Mouse (Mus musculus) left cerebral cortex, adult 2 months (tissue): Measurements from ENCODE around the gene Tescl. TPM values are rescaled to one million over a fixed set of nuclear protein-coding genes. Genes with fewer than 3 reads are reported as not detected.

ENCODE experiments used
- DNase-seq, 2 experiments: peaks; one replicate each; pipeline ENCODE4 v3.0.0; 2021 to 2022; ENCODE audit warnings: low spot score in 2 of 2, mixed read lengths in 1 of 2; ENCODE audit errors: extremely low spot score in 1 of 2
- H3K27ac ChIP-seq: fragments of 200-600 bp; 2 replicates; pipeline ENCODE4 v1.8.1; 2022
- H3K4me3 ChIP-seq: fragments of 200-600 bp; 2 replicates; pipeline ENCODE4 v1.8.1; 2022
- CTCF ChIP-seq: fragments of 200-600 bp; IDR thresholded peaks from 2 replicates; pipeline ENCODE4 v1.8.1; 2022; ENCODE audit warnings: antibody characterized with exemption, mild to moderate bottlenecking, moderate library complexity
- intact Hi-C: fragments of 180-260 bp; cut with DNase I; formaldehyde crosslinking; loops from one replicate; pipeline ENCODE4 v1.15.1; 2025
- total RNA-seq, 2 experiments: library from RNA; stranded (reverse); gene quantifications; 2 replicates each; pipeline ENCODE4 v1.2.3; 2021

Tescl gene
- total RNA-seq, 2 experiments from 2014 or later = not detected

DNA sequence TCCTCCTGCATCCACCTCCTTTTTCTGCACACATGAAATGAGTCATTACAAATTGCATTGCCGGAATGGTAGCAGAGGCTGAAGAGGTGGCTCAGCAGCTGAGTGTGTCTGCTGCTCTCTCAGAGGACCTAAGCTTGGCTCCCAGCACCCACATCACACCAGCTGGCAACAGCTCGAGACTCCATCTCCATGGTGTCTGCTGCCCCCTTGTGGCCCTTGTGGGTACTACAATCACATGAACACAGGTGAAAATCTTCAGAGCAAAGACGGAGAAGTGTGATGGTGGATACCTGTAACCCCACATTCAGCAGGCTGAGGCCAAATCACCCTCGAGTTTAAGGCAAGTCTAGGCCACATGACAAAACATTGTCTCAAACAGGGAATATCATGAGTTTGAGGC, 24.2 kb upstream of the Tescl start:
- Histone ChIP-seq H3K4me3 (no peak overlapping the region), H3K27ac (no peak overlapping the region)
- peak; percentile 38 for TF ChIP-seq CTCF
- intact Hi-C loops = no loop called here
- DNase-seq = no peak

DNA sequence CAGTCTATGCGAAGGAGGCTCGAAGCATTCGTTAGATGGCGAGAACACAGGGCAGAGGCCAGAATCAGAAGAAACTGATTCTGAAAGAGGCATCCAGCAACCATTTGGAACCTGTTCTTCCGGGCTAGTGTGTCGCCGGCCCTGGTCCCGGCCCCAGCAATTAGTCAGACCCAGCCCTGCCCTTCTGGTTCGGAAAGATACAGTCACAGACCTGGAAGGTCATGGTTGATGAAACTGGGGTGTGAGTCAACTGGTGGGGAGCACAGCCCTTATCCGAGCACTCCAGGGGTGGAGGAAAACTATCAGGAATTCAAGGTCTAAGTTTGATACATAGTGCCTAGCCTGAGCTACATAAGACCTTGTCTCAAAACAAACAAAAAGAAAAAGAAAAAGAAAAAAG, 22.3 kb upstream of the Tescl start:
- DNase-seq = no peak
- Histone ChIP-seq H3K27ac (no peak overlapping the region), H3K4me3 (no peak overlapping the region)
- TF ChIP-seq CTCF = no peak
- intact Hi-C loops = no loop called here

DNA sequence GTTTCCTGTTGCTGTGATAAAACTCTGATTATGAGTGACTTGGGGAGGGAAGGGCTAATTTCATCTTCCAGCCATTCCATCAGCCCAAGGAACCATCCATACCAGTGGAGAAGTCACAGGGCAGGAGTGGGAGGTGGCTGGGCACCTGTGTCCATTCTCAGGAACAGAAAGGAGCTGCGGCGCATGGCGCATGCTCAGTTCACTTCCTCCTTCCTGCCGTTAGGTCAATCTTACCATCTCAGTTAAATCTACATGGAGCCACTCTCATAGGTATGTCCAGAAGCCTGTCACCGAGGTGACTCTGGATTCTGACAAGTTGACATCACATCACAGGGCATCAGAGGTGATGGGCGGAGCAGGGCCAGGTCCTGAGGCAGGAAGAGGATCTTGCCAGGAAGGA, 21.9 kb upstream of the Tescl start:
- intact Hi-C loops = no loop called here
- TF ChIP-seq CTCF = no peak

DNA sequence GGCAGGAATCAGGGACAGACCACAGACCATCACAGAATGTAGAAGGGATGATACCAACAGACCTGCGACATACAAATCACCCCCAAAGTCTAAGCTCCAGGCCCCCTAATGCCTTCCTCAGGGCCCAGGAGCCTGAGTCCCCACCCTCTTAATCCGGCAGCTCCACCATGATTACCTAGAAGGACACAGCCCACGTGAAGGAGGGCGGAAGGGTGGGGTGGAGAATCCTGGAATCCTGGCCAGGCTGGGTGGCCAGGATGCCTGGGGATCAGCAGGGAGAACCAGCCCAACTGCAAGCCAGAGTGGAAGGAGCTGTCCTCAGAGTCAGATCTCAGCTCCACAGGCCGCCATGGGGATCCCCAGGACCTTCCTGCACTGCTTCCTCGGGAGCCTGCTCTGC, 15.2 kb upstream of the Tescl start, which contains the start of gene Lypd5:
Lypd5 (plus strand) TSS at position 301 of the 400 bp plus-strand sequence.
- intact Hi-C loops = no loop called here
- TF ChIP-seq CTCF = no peak
- Histone ChIP-seq H3K27ac (no peak within 1 kb of the TSS), H3K4me3 (no peak within 1 kb of the TSS)
- DNase-seq = no peak

More for the DNA sequence above, 21.9 kb upstream of the Tescl start:
- DNase-seq = no peak
- Histone ChIP-seq H3K4me3 (no peak overlapping the region), H3K27ac (no peak overlapping the region)

DNA sequence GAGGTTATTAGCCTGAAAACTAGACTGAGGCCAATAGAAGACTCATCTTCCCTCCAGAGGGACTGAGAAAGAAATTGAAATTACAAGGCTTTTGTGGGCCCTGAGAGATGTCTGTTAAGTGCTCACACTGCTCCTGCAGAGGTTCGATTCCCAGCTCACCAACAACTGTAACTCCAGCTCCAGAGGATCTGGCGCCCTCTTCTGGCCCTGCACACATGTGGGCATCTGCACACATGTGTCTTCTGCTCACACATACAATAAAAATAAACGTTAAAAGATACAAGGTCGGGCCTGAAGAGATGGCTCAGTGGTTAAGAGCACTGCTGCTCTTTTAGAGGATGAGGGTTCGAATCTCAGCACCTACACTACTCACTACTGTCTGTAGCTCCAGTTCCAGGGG, 12.7 kb upstream of the Tescl start:
- Histone ChIP-seq H3K4me3 (no peak overlapping the region), H3K27ac (no peak overlapping the region)
- DNase-seq = no peak
- intact Hi-C loops = no loop called here
- TF ChIP-seq CTCF = no peak; the same call in 1 of the 2 replicates

DNA sequence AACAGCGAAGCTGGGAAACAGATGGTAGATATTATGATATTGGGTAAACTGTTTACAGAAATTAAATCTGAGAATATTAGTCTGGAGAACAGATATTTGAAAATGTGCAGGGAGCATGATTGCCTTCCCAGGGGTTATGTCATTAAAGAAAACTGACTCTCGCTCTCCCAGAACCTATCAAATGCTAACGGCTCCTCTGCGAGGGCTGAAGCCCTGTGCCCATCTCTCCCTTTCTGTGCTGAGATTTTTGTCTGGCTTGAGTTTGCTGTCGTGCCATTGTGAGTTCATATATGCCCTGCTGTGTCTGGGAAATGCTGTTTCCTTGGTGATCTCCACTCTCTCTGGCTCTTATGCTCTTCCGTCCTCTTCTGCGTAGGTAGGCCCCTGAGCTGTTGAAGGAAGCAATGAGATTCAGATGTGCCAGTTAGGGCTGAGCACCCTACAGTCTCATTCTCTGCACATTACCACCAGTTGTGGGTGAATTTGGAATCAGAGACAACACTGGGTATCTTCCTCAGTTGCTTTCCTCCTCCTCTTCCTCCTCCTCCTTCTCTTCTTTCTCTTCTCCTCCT, 10.1 kb upstream of the Tescl start:
- H3K27ac ChIP-seq = no peak overlapping the region
- intact Hi-C loops = no loop called here
- no peak for TF ChIP-seq CTCF
- no peak for DNase-seq
- no peak overlapping the region for H3K4me3 ChIP-seq

DNA sequence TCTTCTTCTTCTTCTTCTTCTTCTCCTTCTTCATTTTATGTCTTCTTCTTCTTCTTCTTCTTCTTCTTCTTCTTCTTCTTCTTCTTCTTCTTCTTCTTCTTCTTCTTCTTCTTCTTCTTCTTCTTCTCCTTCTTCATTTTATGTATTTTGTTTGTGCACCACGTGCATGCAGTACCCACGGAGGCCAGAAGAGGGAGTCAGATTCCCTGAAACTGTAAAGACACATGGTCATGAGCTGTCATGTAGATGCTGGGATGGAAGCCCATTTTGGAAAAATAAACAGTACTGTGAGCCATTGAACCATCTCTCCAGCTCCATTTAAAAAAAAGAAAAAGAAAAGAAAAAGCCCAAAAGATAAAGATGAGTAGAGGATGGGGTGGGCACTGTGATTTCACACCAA, 4.5 kb upstream of the Tescl start:
- no peak for DNase-seq
- Histone ChIP-seq H3K4me3 (no peak overlapping the region), H3K27ac (no peak overlapping the region)
- TF ChIP-seq CTCF = peak; percentile 9; the same call in 1 of the 2 replicates
- intact Hi-C loops = no loop called here

DNA sequence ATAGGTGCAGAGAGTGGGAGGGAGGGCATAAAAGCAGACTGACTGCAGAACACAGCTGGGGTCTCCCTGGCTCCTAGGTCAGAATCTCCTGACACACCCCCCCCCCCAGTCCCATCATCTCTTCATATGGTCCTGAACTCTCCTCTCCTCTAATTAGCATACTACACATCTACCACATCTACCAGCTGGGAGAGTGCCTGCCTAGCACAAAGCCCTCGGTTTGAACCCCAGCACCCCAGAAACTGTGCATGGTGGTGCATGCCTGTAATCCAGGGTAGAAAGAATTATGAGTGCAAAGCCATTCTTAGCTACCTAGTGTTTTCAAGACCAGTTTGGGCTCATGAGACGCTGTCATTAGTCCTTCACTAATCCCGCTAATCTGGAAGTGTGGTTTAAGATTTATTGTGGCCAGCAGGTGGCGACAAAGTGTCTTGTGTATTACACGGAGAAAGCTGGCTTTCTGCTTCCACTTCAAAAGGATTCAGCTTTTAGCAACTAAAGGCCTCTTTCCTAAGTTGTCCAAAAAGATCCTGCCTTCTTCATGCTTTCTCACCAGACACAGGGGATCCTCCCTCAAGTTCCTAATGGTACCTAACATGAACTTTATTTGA, 2.1 kb upstream of the Tescl start:
- peak; percentile 73 for TF ChIP-seq CTCF
- intact Hi-C loops = loop anchor here (1.0 kb wide), 2 partner anchors 49 to 71 kb away; no protein-coding TSS in a partner anchor
- Histone ChIP-seq H3K27ac (no peak overlapping the region), H3K4me3 (no peak overlapping the region)
- DNase-seq = peak; percentile 68 to 71

DNA sequence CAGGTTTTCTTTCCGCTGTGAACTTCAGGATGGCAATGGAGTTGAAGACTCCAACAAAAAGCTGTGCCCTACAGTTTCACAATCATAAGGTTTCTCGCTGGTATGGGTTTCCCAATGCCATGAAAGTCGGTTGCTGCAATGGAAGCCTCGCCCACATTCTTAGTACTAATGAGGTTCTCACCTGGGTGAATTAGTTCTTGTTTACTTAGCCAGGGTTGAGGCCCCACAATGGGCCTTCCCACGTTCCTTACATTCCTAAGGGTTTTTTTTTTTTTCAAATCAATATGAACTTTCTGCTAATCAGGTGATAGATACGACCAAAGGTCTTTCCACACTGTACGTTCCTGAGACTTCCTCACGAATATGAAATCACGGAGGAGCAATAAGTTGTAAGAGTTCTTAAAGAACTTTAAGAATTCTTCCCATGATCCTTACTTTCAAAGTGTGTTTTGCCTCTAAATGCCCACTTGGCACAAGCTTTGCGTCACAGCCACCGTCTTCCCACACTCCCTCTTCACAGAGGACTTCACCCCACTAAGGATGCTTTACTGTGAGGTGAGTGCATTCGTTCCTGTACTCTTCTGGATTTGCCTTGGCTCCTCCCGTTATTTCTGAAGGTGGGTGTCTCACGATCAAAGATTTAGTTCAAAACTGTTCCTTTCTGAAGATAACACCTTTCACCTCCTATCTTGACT, 6.3 kb downstream of the Tescl start:
- no peak for TF ChIP-seq CTCF
- intact Hi-C loops = no loop called here
- H3K4me3 ChIP-seq = no peak overlapping the region
- no peak for DNase-seq
- no peak overlapping the region for H3K27ac ChIP-seq

DNA sequence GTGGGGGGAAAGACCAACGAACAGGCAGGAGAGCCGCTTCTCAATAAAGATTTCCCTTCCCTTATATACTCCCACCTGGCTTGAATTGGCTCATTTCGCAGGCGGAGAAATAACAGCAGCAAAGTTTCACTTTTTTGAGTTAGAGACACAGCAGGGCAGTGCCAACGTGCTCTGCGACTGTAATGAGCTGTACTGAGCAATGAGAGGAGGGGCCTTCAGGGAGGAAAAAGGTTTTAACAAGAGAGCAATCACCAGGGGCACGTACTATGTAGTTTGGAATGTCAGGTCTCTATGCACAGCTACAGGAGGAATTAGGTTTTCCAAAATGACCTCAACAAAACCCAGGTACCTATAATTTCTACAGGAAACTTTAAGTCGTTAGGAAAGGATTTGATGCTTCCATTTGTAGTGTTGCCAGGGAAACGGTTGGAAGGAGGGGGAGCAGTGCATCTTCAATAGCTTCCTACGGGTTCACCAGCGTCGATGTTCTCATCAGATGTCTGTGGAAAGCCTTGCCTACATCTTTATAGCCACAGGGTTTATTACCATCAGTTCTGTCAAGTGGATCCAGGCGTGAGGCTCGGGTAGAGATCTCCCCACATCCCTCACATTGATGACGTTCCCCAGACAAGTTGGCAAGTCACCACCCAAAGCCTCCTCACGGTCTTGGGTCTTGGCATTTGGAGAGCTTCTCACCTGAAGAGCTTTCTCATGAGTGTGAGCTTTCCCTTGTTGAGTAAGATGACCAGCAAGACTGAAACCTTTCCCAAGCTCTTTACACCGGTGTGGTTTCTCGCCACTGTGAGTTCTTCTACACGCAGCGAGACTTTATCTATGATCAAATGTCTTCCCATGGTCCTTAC, 7.2 kb downstream of the Tescl start:
- TF ChIP-seq CTCF = no peak
- H3K4me3 ChIP-seq = peak overlapping the region; percentile 31; the same call in 1 of the 2 replicates
- peak overlapping the region; percentile 36; the same call in 1 of the 2 replicates for H3K27ac ChIP-seq
- intact Hi-C loops = no loop called here
- peak in 1 of 2 experiments; percentile 18 for DNase-seq

DNA sequence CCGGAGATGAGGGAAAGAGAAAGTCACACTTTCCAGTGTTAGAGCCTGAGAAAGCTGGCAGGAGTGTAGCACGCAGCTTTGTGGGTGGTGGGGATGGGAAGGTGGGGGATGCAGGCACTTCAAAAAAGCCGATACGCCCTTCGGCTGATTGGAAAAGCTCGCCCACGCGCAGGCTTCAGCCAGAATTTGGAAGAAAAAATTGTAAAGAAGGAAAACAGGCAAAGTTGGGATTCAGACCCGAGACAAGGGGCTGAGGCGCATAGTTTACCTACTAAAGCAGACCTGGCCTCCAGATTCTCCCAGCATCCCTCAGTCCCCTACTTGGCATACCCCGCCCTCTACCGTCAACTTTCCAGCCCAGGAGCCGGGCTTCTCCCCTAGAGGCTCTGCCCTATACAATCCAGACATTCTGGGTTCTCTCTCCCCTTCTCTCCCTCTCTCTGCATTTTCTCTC, 8.0 kb downstream of the Tescl start:
- no peak for TF ChIP-seq CTCF
- intact Hi-C loops = no loop called here
- Histone ChIP-seq H3K4me3 (peak overlapping the region; percentile 31), H3K27ac (peak overlapping the region; percentile 67)
- DNase-seq = peak; percentile 54 to 72

DNA sequence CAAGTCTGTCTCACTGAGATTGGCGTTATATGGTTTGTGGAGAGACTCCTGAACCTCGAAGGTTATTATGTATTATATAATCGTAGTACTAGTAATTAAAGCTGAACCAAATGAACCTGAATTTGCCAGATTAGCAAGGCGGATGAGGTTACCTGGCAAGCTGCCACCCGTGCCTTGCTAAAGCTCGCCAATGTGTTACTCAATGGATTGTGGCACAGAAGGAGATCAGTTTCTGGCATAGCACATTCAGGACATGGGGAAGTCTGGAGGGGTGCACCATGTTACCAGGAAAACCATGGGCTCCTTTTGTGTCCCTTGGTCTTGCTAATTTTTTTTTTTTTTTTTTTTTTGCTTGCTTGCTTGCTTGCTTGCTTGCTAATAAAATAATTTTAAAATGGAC, 8.5 kb downstream of the Tescl start:
- Histone ChIP-seq H3K27ac (peak overlapping the region; percentile 4; the same call in 1 of the 2 replicates), H3K4me3 (peak overlapping the region; percentile 31; the same call in 1 of the 2 replicates)
- intact Hi-C loops = no loop called here
- DNase-seq = no peak
- TF ChIP-seq CTCF = no peak
